Mouse (Mus musculus): ENCODE results near the gene Hist1h2ab.
"Not testable (repeated sequence)": the region's sequence is repeated elsewhere in the genome, so short reads cannot be mapped to it uniquely, and the experiment has no call there.

Gene Hist1h2ab

GRCm38 (mm10) chr13:23755000-23755399, 4.1 kb downstream of the Hist1h2ab start:
- no peak for DNase-seq

DNA sequence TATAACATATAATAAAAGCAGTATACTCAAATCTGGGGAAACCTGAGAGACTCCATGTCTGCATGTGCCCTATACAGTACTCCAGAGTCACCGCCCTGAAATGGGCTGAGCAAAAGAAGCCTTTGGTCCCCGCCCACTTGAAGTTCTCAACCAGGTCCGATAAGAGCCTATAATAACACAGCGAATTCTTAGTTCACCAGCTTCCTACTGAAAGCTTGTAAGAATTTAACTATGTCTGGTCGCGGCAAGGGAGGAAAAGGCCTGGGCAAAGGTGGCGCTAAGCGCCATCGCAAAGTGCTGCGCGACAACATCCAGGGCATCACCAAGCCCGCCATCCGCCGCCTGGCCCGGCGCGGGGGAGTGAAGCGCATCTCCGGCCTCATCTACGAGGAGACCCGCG, 5.9 kb downstream of the Hist1h2ab start, which contains the start of gene Hist1h4b:
Hist1h4b (plus strand) TSS at position 224 of the 400 bp plus-strand sequence.
- DNase-seq: peak; percentile 78 to 86

GRCm38 (mm10) chr13:23757211-23757773, 6.4 kb downstream of the Hist1h2ab start:
- no peak for DNase-seq

DNA sequence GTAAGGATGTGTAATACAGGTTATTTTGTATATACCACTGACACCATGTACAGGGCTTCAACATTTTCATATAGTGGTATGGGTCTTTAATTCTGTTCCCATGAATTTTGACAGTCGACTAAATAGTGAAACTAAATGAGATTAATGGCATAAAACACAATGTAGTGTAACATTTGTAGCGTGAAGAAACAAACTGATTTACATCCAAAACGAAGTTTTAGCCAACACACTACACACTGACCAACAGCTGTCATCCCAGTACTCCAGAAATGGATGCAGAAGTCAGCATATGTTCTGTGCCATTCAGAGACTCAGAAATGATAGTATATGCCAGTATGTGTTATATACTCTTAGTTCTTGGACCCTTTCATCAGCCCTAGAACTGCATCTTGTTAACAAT, 7.0 kb downstream of the Hist1h2ab start:
- no peak for DNase-seq

DNA sequence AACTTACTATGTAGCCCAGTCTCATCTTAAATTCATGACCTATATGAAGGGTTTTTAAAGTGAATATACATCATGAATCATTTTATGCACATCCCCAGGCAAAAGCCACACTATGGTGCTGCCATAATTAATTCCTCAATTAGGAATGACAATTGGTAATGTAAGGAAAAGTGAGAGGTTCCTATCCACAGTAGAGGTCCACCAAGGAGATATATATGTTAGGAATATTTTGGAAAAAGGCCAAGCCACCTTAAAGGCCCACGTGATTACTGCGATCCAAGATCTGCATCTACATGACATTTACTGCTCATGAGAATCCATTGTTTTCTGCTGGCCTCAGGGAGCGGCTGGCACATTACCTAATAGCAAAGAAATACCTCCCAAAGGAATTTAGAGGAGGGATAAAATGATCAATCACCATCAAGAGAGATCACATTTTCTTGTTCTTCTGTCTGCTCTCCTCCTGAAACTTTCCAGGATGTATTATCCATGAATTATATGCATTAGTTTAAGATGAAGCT, 8.4 kb downstream of the Hist1h2ab start:
- DNase-seq: no peak

- no peak for DNase-seq
Measured at GRCm38 (mm10) chr13:23759916-23760239, 9.0 kb downstream of the Hist1h2ab start.

DNA sequence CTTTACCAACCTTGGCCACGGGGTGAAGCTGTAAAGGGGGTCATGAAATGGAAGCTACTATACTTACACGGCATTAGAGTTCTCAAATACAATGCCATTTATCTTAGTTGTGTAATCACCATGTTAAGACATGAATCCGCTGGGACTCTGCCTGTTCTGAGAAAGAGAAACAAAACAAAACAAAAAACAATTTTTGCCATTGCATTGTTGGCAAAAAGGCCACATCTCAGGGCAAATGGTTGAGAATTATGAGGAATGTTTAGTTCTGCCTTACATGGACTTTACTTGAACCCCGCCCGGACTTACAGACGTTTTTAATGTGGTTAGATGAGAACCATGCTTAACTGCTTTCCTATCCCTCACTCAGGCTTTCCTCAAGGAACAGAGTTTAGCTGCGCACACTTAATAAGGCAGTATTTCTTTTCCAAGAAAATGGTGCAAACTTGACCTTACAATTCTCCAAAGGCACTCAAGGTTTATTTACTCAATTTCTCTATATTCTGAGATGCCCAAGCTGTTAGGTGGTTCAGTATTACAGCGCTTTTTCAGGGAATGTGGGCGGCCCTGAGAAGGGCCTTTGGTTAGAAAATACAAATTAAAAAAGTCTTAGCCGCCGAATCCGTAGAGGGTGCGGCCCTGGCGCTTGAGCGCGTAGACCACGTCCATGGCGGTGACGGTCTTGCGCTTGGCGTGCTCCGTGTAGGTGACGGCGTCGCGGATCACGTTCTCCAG, 9.5 kb downstream of the Hist1h2ab start:
- DNase-seq: peak in 1 of 2 experiments; percentile 33

GRCm38 (mm10) chr13:23760972-23761864, 10.3 kb downstream of the Hist1h2ab start, which contains the start of gene Hist1h4a:
TSS of gene Hist1h4a (minus strand) at chr13:23761230.
- DNase-seq: peak; percentile 97 to 98

DNA sequence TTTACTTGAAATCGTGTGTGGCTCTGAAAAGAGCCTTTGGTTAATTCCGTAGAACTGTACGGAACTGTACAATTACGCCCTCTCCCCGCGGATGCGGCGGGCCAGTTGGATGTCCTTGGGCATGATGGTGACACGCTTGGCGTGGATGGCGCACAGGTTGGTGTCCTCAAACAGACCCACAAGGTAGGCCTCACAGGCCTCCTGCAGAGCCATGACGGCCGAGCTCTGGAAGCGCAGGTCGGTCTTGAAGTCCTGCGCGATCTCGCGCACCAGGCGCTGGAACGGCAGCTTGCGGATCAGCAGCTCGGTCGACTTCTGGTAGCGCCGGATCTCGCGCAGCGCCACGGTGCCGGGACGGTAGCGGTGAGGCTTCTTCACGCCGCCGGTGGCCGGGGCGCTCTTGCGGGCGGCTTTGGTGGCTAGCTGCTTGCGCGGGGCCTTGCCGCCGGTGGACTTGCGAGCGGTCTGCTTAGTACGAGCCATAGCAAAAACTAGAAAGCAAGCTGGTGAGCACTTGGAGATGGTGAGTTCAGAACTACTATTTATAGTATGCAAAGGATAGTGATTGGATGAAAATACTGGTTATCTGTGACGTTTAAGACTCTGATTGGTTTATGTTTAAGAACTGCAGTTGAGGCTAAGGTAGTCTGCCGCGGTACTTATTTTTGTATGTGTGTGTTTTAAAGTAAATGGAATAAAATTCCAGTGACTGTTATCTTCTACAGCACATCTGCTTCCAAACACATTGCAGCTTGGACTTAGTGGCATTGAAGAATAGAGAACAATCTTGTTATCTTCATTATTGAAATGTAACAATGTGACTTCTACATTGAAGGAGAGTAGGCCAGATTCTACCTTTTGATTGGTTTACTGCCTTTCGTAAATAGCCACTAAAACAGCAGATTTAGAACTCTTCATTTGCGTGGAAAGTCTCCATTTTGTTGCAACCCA, 11.2 kb downstream of the Hist1h2ab start, which contains the start of gene Hist1h3a:
Hist1h3a (minus strand) TSS at position 516 of the 951 bp plus-strand sequence.
- peak; percentile 59 to 71 for DNase-seq

DNA sequence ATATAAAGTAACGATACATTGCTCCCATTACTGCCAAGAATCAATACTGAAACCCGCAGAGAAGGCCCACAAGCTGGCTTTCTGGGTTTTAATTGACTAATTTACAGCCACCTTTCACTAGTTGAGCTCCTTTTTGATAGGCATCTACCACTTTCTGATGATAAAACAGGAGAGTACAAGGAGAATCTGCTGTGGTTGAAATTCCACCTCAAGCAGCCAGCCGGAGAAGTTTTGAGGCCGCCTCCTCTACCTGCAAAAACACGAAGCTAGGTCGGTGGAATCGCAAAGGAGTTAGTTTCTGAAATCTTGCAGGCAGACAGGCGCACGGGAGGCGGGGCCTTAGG, 12.3 kb downstream of the Hist1h2ab start:
- peak in 1 of 2 experiments; percentile 70 for DNase-seq

GRCm38 (mm10) chr13:23763586-23764323, 12.8 kb downstream of the Hist1h2ab start, which contains the start of gene Hist1h1a:
TSS of gene Hist1h1a (plus strand) at chr13:23763666.
- DNase-seq: peak in 1 of 2 experiments; percentile 77

DNA sequence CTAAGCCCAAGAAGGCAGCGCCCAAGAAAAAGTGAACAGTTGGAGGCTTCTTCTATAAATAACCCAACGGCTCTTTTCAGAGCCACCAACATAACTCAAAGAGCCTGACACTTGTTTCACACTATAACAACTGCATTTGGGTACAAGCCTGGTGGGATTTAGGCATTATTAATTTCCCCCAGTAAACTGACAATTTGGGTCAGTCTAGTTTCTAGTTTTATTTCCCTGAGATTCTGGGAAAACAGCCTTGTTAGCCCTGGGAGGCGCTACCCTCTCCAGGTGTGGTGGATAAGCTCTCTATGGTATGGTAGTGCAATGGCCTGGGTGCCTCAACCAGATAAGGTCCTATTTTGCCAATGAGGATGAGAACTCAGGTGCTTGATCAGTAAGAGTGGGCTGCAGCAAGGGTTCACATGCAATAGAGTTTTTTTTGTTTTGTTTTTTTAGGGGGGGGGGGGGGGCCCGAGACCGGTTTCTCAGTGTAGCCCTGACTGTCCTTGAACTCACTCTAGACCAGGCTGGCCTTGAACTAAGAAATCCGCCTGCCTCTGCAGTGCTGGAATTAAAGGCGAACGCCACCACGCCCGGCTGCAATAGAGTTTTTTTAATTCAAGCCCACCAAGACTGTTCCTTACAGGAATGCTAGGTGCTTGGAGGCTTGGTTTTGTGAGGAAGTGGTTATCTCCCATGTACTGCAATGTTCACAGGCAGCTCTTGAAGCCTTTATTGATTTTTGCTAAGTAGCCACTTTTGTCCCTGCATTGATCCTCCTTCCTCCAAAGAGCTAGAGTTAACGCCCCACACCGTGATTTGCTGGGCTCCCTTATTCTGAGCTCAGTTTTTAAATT, 13.6 kb downstream of the Hist1h2ab start:
- no peak for DNase-seq

GRCm38 (mm10) chr13:23765172-23765513, 14.2 kb downstream of the Hist1h2ab start:
- DNase-seq: no peak

DNA sequence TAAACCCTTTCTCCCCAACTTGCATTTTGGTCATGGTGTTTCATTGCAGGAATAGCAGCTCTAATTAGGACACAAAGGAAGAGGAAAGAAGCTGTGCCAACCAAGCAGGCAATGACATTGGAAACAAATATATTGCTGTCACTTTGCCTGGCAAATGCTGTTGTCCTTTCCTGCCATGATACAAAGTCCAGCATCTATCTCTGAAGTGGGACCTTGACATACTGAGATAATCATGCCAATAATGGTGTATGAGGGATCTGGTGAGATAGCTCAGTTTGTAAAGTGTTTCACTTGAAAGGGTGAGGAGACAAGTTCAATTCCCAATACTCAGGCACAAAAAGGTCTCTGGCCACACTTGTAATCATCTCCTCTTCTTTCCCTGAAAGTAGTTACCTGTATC, 15.8 kb downstream of the Hist1h2ab start:
- DNase-seq: no peak

DNA sequence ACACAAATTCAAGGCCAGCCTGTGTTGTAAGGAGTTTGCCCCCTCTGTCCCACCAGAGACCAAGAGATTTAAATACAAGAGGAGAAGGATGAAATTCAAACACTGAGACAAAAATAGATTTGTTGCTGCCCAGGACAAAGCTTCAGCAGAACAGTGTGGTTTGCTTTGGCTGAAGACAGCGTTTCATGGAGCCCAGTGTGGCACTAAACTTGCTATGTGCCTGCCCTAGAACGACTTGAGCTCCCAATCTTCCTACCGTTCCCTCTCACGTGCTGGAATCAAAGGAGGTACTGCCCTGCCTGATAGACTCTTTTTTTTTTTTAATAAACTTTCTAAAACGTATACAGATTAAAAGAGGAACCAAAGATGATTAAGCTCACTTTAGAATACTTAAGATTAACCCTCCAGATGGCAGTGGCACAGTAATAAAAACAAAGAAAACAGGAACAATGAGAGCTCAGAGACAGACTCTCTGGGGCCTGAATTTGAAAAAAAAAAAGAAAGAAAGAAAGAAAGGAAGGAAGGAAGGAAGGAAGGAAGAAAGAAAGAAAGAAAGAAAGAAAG, 18.0 kb downstream of the Hist1h2ab start:
- no peak for DNase-seq

GRCm38 (mm10) chr13:23769613-23770012, 18.7 kb downstream of the Hist1h2ab start, which contains the start of gene Trim38:
TSS of gene Trim38 (plus strand) at chr13:23769913.
- not testable (repeated sequence) for DNase-seq

GRCm38 (mm10) chr13:23772561-23773313, 21.8 kb downstream of the Hist1h2ab start:
- DNase-seq: peak in 1 of 2 experiments; percentile 12

GRCm38 (mm10) chr13:23778339-23778738, 27.4 kb downstream of the Hist1h2ab start:
- DNase-seq: no peak

- DNase-seq: no peak
Measured at GRCm38 (mm10) chr13:23779025-23779424, 28.1 kb downstream of the Hist1h2ab start.

Measured in cerebellum, adult 18-20 months (tissue).